Mouse (Mus musculus) left cerebral cortex, adult 18-20 months (tissue): ENCODE results near the gene Cers3. TPM values are rescaled to one million over a fixed set of nuclear protein-coding genes. Genes with fewer than 3 reads are reported as not detected.

ENCODE experiments used
- DNase-seq, 2 experiments: peaks; one replicate each; pipeline ENCODE4 v3.0.0; 2021 to 2022; ENCODE audit warnings: low spot score in 2 of 2, mixed read lengths in 1 of 2
- long read RNA-seq, 2 experiments: library from polyadenylated mRNA; stranded (forward); transcript quantifications; one replicate each; pipeline ENCODE4 v2.0.0; 2021
- total RNA-seq, 2 experiments: library from RNA; stranded (reverse); gene quantifications; 2 replicates each; pipeline ENCODE4 v1.2.3; 2021

The Cers3 gene
- under 1 TPM; 0.35 to 0.42 TPM for total RNA-seq
- long read RNA-seq, experiment 1 = 0 reads
- long read RNA-seq, experiment 2 = 0 reads

- DNase-seq = no peak
Measured at GRCm38 (mm10) chr7:66743377-66743781, at the start of gene Cers3. Cers3 (plus strand) TSS chr7:66743504.

GRCm38 (mm10) chr7:66694467-66694866 lies 48.8 kb upstream of the Cers3 start:
- no peak for DNase-seq

GRCm38 (mm10) chr7:66702721-66703120 lies 40.6 kb upstream of the Cers3 start:
- DNase-seq = no peak

DNA sequence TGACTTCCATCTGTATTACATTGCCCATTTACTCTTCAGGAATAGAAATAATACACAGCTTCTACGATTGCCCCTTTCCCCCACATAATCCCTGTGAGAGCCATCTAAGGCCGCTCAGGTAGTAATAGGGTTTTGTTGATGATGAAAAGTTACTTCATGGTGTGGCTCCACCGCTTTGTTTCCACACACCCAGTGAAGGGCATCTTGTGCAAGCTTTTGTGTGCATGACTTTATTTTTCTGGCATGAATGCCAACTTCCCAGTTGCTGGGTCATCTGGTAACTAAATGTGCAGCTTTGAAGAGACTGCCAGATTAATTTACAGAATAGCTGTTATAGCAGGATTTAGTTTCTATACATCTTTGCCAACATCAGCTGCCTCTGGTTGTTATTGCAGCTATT lies 38.7 kb upstream of the Cers3 start:
- DNase-seq = no peak

DNA sequence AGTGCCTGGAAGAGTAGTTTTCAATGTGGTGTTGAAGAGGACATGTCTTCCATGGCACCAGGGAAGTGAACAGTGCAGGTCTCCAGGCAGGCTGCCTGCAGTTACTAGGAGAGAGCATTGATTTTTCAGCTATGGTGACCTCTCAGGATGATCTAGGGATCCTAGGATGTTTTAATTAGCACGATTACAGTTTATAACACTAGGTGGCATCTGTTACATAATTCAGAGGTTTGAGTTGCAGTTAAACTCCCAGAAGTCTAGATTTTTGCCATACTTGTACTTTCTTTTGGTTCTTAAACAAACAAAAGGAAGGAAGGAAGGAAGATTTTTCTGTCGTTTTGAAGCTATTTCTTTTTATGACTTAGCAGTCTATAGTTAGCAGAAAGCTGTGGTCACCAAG lies 32.1 kb upstream of the Cers3 start:
- DNase-seq = no peak

DNA sequence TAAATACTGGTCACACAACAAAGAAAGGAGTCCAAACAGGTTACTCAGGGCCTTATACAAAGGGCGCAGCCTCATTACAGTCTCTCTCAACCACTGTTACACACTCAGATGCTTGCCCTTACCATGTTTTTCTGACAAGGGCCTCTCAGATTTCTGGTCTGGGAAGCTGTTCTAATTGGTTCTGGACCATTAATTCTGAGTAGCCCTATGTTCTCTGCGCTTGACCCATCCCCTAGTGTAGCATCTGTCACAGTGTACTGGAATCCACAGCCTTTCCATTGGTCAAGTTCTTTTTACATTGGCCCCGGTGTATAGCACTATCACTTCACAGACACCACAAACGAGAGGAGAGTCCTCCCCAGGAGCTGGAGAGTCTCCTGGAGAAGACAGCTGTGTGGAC lies 18.8 kb upstream of the Cers3 start:
- no peak for DNase-seq

GRCm38 (mm10) chr7:66724954-66725353 lies 18.4 kb upstream of the Cers3 start:
- DNase-seq = no peak

DNA sequence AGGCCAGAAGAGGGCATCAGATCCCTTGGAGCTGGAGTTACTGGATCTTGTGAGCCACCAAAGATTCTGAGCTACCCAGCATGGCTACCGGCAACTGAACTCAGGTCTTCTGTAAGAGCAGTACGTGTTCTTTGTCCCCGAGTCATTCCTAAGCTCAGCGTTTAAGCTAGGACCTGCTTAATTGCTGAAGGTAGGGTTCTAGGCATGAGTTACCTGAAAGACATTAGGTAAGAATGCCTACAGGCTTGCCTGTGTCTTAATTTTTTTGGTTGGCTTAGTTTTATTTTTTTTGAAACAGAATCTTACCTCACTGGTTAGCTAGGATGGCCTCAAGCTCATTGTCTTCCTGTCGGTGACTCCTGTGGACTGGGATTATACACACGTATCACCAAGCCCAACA lies 15.2 kb upstream of the Cers3 start:
- no peak for DNase-seq

- no peak for DNase-seq
Measured at GRCm38 (mm10) chr7:66729232-66729631, 14.1 kb upstream of the Cers3 start.

DNA sequence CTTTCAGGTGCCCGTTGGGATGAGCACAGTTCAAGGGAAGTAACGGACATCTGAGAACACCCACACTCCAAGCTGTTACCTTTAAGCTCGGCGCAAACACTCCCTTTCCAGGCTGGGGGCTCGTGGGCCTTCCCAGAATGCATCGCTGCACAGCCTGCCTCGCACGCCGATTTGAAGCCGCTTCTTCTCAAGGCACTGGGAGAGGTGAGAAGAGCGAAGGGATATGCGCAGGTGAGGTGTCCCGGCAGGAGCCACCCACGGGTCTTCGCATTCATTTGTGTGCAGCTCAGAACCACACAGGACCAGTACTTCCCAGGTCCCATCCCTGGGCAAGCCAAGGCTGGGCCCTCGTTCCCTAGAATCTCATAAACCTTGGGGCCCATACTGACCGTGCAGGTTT lies 9.9 kb upstream of the Cers3 start:
- no peak for DNase-seq

DNA sequence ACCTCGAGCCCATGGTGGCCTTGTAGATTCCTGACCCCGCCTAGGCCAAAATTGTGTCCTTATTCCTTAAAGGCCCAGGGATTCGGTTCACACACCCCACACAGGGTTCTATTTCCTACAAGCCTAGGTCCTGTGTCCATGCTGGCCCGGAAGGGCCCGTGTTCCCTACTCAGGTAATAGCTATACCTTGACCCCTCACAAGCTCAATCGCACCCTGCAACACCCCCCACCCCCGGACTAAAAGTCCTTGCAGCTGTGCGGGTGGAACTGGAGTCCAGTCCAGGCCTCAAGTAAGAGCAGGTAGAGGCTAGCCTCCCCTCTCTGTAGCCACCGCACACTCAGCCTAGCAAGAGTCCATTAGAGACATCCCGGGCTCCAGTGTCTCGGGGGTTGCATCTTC lies 9.4 kb upstream of the Cers3 start:
- DNase-seq = no peak

GRCm38 (mm10) chr7:66734466-66734865 lies 8.8 kb upstream of the Cers3 start:
- no peak for DNase-seq

DNA sequence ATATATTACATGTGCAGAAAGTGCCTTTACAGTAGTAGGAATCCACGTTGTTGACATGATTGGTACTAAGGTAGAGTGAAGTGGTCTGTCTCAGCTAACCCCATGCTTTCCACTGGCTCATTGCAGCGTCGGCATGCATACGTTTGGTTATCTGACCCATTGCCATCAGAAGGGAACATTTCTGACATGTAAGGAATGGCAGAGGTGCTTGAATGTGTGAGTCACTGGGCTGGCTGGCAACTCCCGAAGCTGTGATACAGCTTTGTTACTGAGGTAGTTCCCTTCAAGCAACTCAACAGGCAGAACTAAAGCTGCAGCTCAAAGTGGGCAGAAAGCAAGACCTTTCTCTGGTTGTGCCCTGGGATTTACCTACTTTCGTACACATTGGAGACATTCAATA lies 8.3 kb upstream of the Cers3 start:
- no peak for DNase-seq

DNA sequence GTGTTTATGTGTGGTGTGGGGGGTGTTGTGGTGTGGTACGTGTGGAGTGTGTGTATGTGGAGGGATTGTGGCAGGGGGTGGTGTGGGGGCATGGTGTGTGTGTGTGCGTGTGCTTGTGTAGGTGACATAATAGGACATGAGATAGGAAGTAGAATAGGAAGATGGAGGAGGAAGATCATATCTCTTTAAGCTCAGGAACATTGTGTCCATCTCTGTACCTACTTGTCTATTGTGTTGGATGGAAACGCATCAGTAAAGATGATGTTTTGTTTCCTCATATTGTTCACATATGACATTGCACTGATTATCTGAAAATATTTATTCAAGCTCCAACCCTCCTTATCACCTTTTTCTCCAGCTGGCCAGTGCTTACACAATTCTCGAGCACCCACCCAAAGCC lies 5.9 kb upstream of the Cers3 start:
- DNase-seq = no peak

DNA sequence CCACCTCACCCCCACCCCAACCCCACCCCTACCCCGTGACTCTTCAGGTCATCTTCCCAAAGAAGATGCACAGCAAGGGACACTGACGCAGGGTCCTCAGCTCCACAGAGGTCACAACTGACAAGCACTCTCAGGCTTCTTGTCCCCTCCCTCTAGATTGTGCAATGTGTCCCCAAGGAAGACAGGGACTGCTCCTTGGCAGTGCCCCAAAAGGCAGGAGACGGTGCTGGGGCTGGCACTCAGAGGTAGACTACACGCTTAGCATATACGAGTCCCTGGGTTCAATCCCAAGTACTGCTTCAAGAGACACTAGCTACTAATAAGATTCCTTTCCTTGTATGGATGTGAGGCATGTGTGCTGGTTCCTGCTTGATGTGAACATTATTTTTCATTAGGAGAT lies 2.3 kb upstream of the Cers3 start:
- DNase-seq = no peak

DNA sequence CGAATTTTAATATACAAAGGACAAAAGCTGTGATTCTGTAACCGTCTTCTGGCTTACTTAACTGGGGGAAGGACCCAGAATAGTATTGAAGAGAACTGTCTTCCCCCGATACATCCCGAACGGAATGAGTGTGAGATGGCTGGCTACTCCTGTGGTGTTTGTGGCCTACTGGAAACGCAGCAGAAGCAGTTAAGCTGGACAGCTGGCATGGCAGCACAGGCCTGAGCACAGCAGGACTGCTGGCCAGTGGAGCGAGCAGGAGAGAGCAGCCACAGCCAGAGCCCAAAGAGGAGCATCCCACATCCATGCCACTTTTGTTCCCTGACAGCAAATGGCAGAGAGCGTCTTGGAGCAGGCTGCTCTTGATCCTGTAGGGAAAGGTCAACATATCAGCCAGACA lies 1.9 kb upstream of the Cers3 start:
- DNase-seq = no peak

- no peak for DNase-seq
Measured at GRCm38 (mm10) chr7:66746972-66747371, 3.7 kb downstream of the Cers3 start.

- DNase-seq = no peak
Measured at GRCm38 (mm10) chr7:66749998-66750397, 6.7 kb downstream of the Cers3 start.

DNA sequence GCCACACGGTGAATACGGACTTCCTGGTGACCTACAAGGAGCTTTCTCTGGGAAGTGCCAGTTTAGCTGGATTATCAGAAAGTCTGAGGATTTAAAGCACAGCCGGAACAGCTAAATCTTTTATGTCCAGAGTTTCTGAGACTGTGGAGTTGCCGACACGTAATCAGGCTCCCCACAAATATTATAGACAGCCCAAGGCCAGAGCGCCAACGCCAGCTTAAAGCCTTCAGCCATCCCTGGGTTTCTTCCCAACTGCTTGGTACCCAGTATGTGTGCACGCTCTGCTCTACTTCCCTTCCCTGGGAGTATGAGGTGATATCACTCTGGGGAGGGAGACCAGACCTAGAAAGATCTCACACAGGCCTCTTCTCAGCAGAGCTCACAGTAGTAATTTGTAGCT lies 10.5 kb downstream of the Cers3 start:
- no peak for DNase-seq

- DNase-seq = no peak
Measured at GRCm38 (mm10) chr7:66755611-66756010, 12.3 kb downstream of the Cers3 start.

DNA sequence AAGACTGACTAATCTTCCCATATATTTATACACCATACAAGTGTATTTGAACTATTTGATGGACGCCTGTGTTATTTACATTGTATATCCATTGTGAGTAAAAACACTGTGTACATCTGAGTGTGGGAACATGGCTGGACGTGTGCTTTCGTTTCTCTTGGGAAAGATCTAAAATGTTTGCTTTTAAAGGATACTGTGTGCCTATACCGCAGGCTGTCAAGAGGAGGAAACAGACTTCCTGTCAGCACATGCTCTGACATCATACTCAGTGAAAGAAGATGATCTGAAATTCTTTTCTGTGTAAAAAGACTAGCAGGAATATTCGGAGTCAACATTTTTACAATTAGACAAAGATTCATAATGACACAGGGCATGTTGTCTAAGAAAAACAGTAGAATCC lies 26.6 kb downstream of the Cers3 start:
- no peak for DNase-seq

DNA sequence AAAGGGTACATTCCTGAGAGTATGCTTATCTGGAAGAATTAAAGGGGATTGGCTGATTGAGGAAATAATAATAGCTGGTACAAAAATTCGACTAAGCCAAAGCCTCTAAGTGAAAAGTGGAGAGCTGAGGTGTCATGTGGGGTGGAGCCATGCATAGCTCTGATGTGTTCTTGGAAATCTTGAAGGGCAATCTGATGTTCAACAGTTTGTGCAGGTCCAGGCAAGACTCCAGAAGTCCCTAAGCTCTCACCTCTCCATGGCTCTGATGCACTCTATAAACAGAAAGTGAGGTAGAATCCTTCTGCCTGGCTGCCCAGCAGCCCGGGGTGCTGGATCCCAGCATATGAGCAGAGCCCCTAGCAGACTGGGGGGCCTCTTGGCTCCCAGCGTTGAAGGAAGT lies 27.4 kb downstream of the Cers3 start:
- DNase-seq = no peak

GRCm38 (mm10) chr7:66771252-66771651 lies 27.9 kb downstream of the Cers3 start:
- no peak for DNase-seq

- peak; percentile 5 to 12 for DNase-seq
Measured at GRCm38 (mm10) chr7:66779411-66779810, 36.1 kb downstream of the Cers3 start.
